Mouse (Mus musculus) fat pad, adult 2 months (tissue): Measurements from ENCODE around the gene Ephb1.

ENCODE experiments used
- DNase-seq: peaks from one replicate; pipeline ENCODE4 v3.0.0-alpha.2; 2011; ENCODE audit warnings: low read depth, low spot score; ENCODE audit errors: extremely low read depth

Gene Ephb1

DNA sequence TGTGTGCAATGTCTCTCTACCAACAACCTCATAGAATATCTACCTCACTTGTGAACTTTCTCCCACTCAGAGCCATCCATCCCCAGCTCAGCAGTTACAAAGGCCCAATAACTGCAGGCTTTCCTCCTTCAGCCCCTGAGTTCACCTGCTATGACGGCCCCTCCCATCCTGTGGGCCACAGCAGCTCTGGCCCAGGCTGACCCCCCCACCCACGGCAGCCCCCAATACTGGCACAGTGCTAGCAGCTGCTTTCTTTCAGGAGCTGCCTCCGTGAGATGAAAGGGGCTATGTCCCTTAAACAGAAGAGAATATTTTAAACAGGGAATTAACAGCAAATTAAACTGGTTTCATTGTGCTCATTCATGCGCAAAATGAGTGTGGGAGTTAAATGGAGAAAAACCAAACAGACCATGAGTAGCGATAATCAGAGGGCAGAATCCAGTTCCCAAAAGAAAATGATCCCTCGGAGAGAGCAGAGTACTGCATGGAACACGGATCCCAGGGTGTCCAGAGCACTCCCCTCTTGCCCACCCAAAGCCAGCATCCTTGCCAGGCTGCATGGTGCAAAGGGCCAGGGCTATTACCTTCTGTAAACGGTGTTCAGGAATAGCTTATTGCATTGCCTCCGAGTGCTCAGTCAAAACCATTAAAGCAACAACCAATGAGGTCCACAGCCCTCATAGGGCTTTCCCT lies 105.2 kb downstream of the Ephb1 start:
- DNase-seq = no peak

GRCm38 (mm10) chr9:102245551-102245950 lies 108.9 kb downstream of the Ephb1 start:
- no peak for DNase-seq

DNA sequence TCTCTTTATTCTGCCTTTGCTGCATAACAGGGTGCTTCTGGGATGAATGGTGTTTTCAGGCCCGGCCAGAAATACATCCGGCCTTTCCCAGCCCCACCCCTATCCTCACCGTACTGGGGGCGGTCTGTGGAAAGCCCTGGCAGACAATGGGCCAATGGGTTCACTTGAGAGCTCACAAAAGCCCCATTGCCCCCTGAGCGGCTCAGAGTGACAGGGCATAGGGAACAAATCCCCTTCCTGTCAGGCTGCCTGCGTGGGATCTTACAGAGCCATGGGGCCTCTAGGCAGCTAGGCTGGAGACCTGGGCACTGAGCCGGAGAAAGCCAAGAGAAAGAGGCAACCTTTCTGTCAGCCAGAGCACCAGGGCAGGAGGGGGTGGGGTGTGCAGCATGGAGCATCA lies 111.2 kb downstream of the Ephb1 start:
- no peak for DNase-seq

DNA sequence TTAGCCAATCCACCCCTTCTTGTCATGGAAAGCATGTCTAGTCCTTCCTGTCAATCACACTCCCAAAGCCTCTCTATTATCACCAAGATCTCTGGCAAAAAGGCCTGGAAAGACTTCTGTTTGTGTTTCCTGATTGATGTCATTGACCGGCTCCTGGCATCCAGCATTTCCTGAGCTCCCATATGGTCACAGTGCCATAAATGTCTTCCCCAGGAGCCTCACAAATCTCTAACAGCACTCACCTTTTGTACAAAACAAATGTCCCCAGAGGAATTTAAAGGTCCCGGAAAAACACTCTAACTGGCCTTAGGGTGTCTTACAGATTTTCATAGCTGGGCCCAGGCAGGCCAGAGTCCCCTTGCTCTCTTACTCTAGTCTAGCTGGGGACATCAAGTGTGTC lies 112.9 kb downstream of the Ephb1 start:
- no peak for DNase-seq

GRCm38 (mm10) chr9:102240215-102240614 lies 114.3 kb downstream of the Ephb1 start:
- no peak for DNase-seq

DNA sequence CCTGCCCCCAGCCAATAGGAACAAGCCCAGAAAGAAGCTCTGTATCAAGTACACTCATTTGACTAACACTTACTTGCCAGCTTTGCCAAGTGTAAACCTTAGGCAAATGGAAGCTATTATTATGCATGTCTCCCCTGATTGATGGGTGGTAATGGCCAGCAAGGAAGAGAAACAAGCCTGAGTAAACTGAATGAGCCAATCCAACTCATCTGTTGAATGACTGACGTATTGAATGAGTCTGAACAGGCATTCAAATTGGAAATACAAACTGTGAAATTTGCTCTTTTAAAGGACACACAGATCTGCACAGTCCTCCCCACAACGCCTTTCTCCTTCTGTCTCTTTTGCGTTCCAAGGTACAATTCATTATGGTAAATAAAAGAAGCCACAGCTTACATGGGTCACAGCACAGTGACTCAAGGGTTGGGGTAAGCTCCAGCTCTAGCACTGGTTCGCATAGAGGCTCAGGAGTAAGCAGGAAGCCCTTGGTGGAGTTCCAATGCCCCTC lies 119.0 kb downstream of the Ephb1 start:
- no peak for DNase-seq

- DNase-seq = no peak
Observed at GRCm38 (mm10) chr9:102231248-102231647, 123.2 kb downstream of the Ephb1 start.

- no peak for DNase-seq
Observed at GRCm38 (mm10) chr9:102216746-102217566, 137.5 kb downstream of the Ephb1 start.

GRCm38 (mm10) chr9:102212036-102212383 lies 142.5 kb downstream of the Ephb1 start:
- DNase-seq = no peak

DNA sequence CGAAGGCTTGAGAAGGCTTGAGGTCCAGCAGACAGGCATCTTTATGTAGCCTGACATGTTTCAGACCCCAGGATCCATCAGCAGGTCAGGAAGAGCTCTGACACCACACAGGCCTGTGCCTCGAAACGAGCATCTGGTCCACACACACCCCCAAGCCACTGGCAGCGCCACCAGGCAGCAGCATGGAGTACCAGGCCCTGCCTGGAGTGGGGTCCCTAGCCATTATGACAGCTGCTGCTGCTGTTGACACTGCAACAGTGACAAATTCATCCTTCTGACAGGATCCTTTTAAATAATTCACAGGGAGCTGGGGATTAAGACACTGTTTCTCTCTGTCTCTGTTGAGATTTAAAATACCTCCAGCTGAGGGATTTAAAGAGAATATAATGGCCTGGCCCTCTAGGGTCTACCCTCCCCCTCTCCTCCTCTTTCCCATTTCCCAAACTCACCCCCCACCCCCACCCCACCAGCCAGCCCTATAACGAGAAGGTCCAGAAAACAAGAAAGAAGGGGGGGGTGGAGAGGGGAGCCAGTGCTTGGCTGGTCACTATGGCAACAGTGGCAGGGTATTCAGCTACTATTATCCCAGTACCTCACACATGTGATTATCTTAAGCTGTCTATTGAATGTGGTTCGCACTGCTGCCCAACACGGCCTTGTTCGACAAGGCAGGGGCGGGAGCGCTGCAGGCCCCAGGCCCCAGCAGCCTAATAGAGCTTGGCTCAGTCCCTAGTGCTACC lies 143.0 kb downstream of the Ephb1 start:
- no peak for DNase-seq

GRCm38 (mm10) chr9:102205518-102205917 lies 149.0 kb downstream of the Ephb1 start:
- DNase-seq = no peak

DNA sequence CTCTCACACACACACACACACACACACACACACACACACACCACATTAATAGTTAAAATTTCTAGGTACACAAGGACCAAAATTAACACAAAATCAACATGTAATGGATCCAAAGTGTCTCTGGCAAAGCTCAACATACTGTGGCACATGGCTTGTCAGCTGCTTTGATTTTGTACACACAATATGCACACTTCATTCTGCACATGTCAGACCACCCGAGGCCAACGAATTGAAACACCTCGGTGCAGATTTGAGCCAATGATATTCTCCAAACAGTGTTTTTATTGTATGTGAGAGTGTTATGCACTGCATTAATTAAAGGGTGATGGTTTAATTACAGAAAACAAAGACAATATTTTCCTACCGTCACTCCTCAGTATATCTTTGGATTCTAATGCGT lies 152.6 kb downstream of the Ephb1 start:
- DNase-seq = no peak

DNA sequence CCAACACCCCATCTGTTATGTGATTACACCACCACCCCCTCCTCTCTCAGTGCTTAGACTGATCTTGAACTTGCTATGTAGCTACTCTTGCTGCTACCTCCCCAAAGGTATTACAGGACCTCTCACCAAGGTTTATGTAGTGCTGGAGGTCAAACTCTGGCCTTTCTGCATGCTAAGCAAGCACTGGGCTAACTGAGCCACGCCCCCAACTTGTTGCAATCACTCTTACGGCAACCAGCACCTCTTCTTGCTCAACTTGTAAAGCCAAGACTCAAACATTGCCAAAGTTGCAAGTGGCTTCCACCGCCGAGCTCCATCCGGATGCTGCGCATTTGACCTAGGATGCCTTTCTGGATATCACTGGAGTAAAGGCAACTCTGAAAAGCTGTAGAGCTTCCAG lies 157.6 kb downstream of the Ephb1 start:
- peak; percentile 14 for DNase-seq

- DNase-seq = no peak
Observed at GRCm38 (mm10) chr9:102194063-102194462, 160.4 kb downstream of the Ephb1 start.

DNA sequence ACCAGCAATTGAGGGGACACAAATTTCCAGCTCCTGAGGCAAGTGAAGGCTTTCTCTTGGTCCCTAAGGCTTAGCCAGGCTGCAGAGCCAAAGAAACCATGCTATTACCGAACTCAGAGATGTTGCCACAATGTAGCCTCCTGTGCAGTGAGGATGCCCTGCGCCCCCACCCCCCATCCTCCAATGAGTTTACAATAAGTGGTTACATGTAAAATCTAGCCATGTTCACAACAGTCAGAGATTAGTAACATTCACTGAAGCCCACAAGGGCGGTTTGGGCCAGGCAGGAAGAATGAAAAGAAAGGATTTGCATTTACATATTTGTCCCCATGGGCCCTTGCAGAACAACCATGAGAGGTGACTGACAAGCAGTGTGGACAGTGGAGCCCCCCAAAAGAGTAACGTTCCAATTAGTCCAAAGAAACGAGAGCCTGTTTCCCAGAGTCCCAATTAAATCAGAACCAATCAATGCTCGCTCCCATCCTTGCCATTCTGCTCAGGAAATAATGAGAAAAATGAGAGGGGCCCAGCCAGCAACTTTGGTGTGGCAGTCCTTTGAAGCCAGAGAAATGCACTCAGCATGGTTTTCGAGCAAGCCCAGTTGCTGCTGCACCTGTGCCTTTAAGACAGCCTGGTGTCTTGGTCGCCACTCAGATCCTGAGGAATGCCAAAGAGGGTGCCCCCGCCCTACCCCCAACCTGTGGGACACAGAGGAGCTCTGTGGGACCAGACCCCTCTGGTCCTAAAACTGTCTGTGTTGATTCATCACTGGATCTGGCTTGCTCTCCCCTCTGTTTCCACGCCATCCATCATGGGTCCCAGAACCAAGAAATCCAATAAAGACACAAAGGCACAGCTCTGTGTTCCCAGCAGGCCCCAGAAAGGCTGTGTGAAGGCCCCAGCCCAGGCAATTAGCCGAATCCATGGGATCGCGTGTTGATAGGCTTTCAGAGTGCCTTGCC lies 161.5 kb downstream of the Ephb1 start:
- DNase-seq = no peak

DNA sequence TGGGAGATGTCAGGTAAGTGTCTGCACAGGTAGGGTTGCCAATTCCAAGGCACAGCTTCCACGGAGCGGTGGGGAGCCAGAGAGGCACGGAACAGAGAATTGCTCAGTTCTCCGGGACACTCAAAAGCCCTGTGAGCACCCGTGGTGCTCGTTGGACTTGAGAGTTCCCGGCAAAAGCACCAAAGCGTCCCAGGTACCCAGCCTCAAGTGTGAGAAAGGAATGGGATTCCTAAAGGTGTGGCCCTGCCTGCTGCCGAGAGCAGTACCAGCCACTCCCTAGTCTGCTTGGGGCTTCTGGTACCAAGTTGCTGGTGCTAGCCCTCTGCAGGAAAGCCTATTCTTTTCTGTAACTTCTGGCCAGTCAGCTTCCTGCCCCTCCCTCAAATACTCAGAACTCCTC lies 164.4 kb downstream of the Ephb1 start:
- DNase-seq = no peak

DNA sequence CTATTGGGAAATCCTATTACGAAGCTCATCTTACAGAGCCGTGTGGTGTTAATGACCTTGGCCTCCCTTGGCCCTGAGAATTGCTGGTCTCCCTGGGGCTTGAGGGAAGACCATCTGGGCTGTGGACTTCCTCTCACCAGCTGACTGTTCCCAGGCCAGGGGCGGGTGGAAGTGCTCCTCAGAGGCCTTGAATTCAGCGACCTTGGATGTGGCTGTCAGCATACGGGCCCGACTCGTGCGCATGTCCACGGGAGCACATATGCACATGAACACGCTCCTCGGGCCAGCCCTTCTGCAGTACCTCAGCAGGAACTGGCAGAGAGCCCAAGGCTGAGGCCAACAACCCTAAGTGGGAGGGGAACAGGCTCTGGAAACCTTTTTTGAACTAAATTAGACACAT lies 165.1 kb downstream of the Ephb1 start:
- no peak for DNase-seq

- DNase-seq = no peak
Observed at GRCm38 (mm10) chr9:102183663-102184274, 170.7 kb downstream of the Ephb1 start.

DNA sequence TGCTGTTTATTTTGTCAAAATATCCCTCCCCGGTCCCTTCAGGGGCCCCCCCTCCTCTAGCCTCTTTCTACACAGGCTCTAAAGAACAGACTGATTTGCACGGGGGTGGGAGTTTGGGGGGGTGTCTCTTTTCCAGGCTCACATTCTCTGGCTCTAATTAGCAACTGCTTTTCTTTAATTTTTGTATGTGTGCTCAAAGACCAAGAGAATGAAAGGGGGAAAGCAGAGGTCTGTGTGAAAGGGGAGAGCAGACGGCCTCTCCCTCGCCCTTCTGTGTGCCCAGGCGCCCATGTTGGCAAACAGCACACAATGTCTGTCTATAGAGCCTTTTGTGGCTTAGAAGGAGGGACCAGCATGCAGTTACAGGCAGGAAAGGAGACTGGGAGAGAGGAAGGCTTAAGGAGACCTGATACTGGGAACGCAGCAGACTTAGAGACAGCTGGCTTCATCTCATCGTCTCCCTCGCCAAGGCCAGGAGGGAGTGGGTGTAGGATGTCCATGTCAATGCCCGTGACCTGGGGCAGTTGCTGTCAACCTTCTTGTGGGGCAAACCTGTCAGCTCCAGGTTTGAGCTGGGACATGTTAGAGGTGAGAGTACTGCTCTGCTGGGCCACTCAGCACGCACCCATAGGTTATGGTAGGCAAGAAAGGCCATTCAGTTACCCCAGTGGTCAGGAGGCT lies 172.5 kb downstream of the Ephb1 start:
- DNase-seq = no peak

DNA sequence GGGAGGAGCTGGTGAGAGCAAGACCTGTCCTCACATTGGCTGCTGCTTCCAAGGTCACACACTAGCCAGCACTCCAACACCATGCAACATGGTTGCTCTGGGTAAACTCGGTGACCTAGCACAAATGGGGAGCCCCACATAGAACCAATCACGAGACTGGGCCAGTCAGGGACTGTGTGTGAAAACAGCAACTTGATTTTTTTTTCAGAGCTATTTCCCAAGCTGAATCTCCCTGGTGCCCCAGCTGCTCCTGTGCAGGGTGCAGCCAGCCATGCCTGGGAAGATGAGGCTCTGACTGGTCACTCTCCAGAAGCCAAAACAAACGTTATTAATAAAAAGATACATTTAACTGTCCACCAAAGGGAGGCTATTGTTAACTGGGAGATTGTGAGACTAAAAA lies 173.2 kb downstream of the Ephb1 start:
- DNase-seq = no peak
